Mouse (Mus musculus) neutrophil, adult 59 days (primary cell): Measurements from ENCODE around the gene Psmd7. TPM values are rescaled to one million over a fixed set of nuclear protein-coding genes. Genes with fewer than 3 reads are reported as not detected.

Experiments used
- total RNA-seq, 2 experiments: library from RNA; stranded (reverse); gene quantifications; 1 replicate in 1 of 2; 2 replicates in 1 of 2; pipeline ENCODE4 v1.2.4; 2023

Gene Psmd7
- total RNA-seq, result 10 to 100 TPM; 30.3 to 32.5 TPM

DNA sequence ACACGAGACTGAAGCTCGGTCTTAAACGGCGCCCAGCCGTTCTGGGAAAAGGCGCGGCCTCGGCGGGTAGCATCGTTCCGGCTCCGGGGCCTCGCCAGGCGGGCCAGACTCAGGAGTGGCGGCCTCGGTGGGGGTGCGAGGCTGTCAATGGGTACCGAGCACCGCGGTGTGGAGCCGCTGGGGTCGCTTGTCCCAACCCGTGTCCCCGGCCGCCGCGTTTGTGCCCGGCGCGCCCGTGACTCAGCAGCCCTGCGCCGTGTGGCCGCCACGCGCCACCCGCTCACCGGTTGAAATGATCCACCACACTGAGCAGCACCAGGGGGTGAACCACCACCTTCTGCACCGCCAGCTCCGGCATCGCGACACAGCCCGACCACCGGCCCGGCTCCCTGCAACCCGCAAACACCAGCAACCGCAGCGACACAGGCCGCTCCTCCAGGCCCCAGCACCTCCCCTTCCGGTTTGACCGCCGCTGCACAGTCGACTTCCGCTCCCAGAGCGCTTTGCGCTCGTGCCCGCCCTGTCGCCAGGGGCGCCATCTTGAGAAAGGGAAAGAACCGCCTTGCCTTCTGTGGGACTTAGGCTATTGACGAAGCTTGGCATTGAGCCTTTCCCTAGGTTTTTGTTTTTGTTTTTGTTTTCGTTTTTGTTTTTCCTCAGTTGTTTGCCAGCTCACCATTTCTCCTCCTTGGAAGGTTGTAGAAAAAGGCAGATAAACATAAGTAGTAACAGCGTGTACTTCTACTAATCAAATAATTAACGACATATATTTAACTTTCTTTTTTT is at the start of gene Psmd7:
Gene Psmd7, minus strand, starts transcription at position 470 of the 786 bp plus-strand sequence.

Other genes with a start within 250 kb of the Psmd7 start
- 1 to 10 TPM; 1.4 to 1.9 TPM for gene Nqo1, start 185.3 kb downstream of the Psmd7 start, total RNA-seq
- gene Nob1, start 163.4 kb downstream of the Psmd7 start, total RNA-seq, result 10 to 100 TPM; 11.1 to 16.2 TPM
- gene Wwp2, start 152.1 kb downstream of the Psmd7 start, total RNA-seq, result 100 to 1,000 TPM; 131 to 144 TPM